Mouse (Mus musculus) cerebellum, adult 2 months (tissue): Measurements from ENCODE around the gene Mpp6.

Experiments used
- CTCF ChIP-seq: fragments of 200-500 bp; IDR thresholded peaks from 2 replicates; pipeline ENCODE4 v1.5.1; 2011; ENCODE audit warnings: low read depth, mild to moderate bottlenecking, control low read depth, low read length, moderate library complexity, borderline replicate concordance; ENCODE audit not compliant: insufficient read depth
- POLR2A ChIP-seq: fragments of 200-500 bp; IDR thresholded peaks from 2 replicates; pipeline ENCODE4 v1.6.1; 2011; ENCODE audit warnings: low read length, control low read depth, borderline replicate concordance; ENCODE audit not compliant: insufficient read depth

GRCm38 (mm10) chr6:50223606-50224005 is 113.6 kb downstream of the Mpp6 start:
- no peak for TF ChIP-seq POLR2A
- no peak for TF ChIP-seq CTCF
